Mouse (Mus musculus): ENCODE data around the gene Cept1.
"Not testable (repeated sequence)": the region's sequence is repeated elsewhere in the genome, so short reads cannot be mapped to it uniquely, and the experiment has no call there.

Cept1 gene

GRCm38 (mm10) chr3:106547171-106547923 lies at the start of gene Cept1, which contains the start of gene Dram2:
Gene Cept1, minus strand, starts transcription at chr3:106547802.
Gene Dram2, plus strand, starts transcription at chr3:106547798.
- peak; percentile 89 for DNase-seq

GRCm38 (mm10) chr3:106593631-106594030 lies 46.0 kb upstream of the Cept1 start:
- DNase-seq, result not testable (repeated sequence)

GRCm38 (mm10) chr3:106579296-106579695 lies 31.7 kb upstream of the Cept1 start:
- DNase-seq, result no peak

- no peak for DNase-seq
Observed at GRCm38 (mm10) chr3:106573191-106573590, 25.6 kb upstream of the Cept1 start.

- no peak for DNase-seq
Observed at GRCm38 (mm10) chr3:106565876-106566275, 18.3 kb upstream of the Cept1 start.

- no peak for DNase-seq
Observed at GRCm38 (mm10) chr3:106558271-106558670, 10.7 kb upstream of the Cept1 start.

GRCm38 (mm10) chr3:106555743-106556250 lies 8.2 kb upstream of the Cept1 start:
- DNase-seq, result no peak

GRCm38 (mm10) chr3:106553411-106553810 lies 5.8 kb upstream of the Cept1 start:
- DNase-seq, result no peak

- no peak for DNase-seq
Observed at GRCm38 (mm10) chr3:106548971-106549370, 1.4 kb upstream of the Cept1 start.

GRCm38 (mm10) chr3:106547924-106548539 lies 430 bp upstream of the Cept1 start:
- no peak for DNase-seq

- DNase-seq, result no peak
Observed at GRCm38 (mm10) chr3:106544721-106545316, 2.8 kb downstream of the Cept1 start.

GRCm38 (mm10) chr3:106533277-106533676 lies 14.3 kb downstream of the Cept1 start:
- DNase-seq, result no peak

GRCm38 (mm10) chr3:106528032-106528431 lies 19.6 kb downstream of the Cept1 start:
- no peak for DNase-seq

- no peak for DNase-seq
Observed at GRCm38 (mm10) chr3:106526411-106526810, 21.2 kb downstream of the Cept1 start.

- DNase-seq, result no peak
Observed at GRCm38 (mm10) chr3:106522730-106523129, 24.9 kb downstream of the Cept1 start.

GRCm38 (mm10) chr3:106515016-106515415 lies 32.6 kb downstream of the Cept1 start:
- no peak for DNase-seq

GRCm38 (mm10) chr3:106510669-106511068 lies 36.9 kb downstream of the Cept1 start:
- DNase-seq, result no peak

- no peak for DNase-seq
Observed at GRCm38 (mm10) chr3:106502892-106503291, 44.7 kb downstream of the Cept1 start.

GRCm38 (mm10) chr3:106500510-106500909 lies 47.1 kb downstream of the Cept1 start:
- DNase-seq, result no peak

- DNase-seq, result no peak
Observed at GRCm38 (mm10) chr3:106496996-106497395, 50.6 kb downstream of the Cept1 start.

- no peak for DNase-seq
Observed at GRCm38 (mm10) chr3:106496045-106496721, 51.4 kb downstream of the Cept1 start.

GRCm38 (mm10) chr3:106495346-106496044 lies 52.1 kb downstream of the Cept1 start:
- DNase-seq, result no peak
